Mouse (Mus musculus) MEL (cell line): Measurements from ENCODE around the gene Bace1.

Experiments
- BHLHE40 ChIP-seq: IDR thresholded peaks from 2 replicates; pipeline ENCODE4 v1.6.1; 2012; ENCODE audit warnings: low read depth, mild to moderate bottlenecking, inconsistent platforms, low read length, improper control_type of control experiment, borderline replicate concordance
- CHD2 ChIP-seq: IDR thresholded peaks from 2 replicates; pipeline ENCODE4 v1.6.1; 2011; ENCODE audit warnings: low read length, improper control_type of control experiment
- CTCF ChIP-seq, 3 experiments: IDR thresholded peaks in 2 of 3; conservative IDR thresholded peaks in 1 of 3; 2 replicates each; pipeline ENCODE4 v1.5.1; 2011 to 2012; ENCODE audit warnings: low read length in 3 of 3, low read depth in 2 of 3, mild to moderate bottlenecking in 2 of 3, improper control_type of control experiment in 1 of 3, inconsistent platforms in 1 of 3, mixed read lengths in 1 of 3, moderate library complexity in 1 of 3; ENCODE audit not compliant: control insufficient read depth in 1 of 3, insufficient read depth in 1 of 3, poor library complexity in 1 of 3, severe bottlenecking in 1 of 3
- ELF1 ChIP-seq: IDR thresholded peaks from 2 replicates; pipeline ENCODE4 v1.6.1; 2014; ENCODE audit warnings: low read depth, mild to moderate bottlenecking, inconsistent platforms, low read length, improper control_type of control experiment, moderate library complexity
- EP300 ChIP-seq, 2 experiments: IDR thresholded peaks; 2 replicates each; pipeline ENCODE4 v1.6.1; 2011; ENCODE audit warnings: improper control_type of control experiment in 2 of 2, low read length in 2 of 2, low read depth in 1 of 2, mild to moderate bottlenecking in 1 of 2
- KAT2A ChIP-seq: conservative IDR thresholded peaks from 2 replicates; pipeline ENCODE4 v1.6.1; 2012; ENCODE audit warnings: low read depth, low read length, improper control_type of control experiment, inconsistent platforms
- MAFK ChIP-seq: IDR thresholded peaks from 2 replicates; pipeline ENCODE4 v1.6.1; 2011; ENCODE audit warnings: low read depth, mild to moderate bottlenecking, low read length, improper control_type of control experiment, borderline replicate concordance
- POLR2A ChIP-seq, 2 experiments: IDR thresholded peaks; 2 replicates each; pipeline ENCODE4 v1.6.1; 2011 to 2012; ENCODE audit warnings: low read length in 2 of 2, mild to moderate bottlenecking in 2 of 2, control low read depth in 1 of 2, improper control_type of control experiment in 1 of 2, low read depth in 1 of 2, moderate library complexity in 1 of 2; ENCODE audit not compliant: control insufficient read depth in 1 of 2, insufficient read depth in 1 of 2, poor library complexity in 1 of 2
- ZC3H11A ChIP-seq: IDR thresholded peaks from 2 replicates; pipeline ENCODE4 v1.6.1; 2012; ENCODE audit warnings: low read depth, mild to moderate bottlenecking, inconsistent platforms, low read length, improper control_type of control experiment

- TF ChIP-seq BHLHE40 (no peak), CHD2 (no peak), ZC3H11A (no peak), EP300 (IDR thresholded peaks at IDR 0.05; ENCODE audit: low read depth in 1 of 2, low read length in 2 of 2) (no peak), CTCF (IDR thresholded peaks at IDR 0.05 in 2 of 3, conservative IDR thresholded peaks at IDR 0.05 in 1 of 3; ENCODE audit: control insufficient read depth in 1 of 3, insufficient read depth in 1 of 3, low read depth in 2 of 3, low read length in 3 of 3, poor library complexity in 1 of 3, severe bottlenecking in 1 of 3) (no peak), ELF1 (no peak), MAFK (no peak), KAT2A (no peak), POLR2A (IDR thresholded peaks at IDR 0.05; ENCODE audit: control insufficient read depth in 1 of 2, insufficient read depth in 1 of 2, low read depth in 1 of 2, low read length in 2 of 2, poor library complexity in 1 of 2) (no peak)
Measured at GRCm38 (mm10) chr9:45815525-45815924, 22.9 kb upstream of the Bace1 start.
